Mouse (Mus musculus) heart, postnatal 36 days (tissue): ENCODE measurements around the gene Nipsnap2. TPM values are rescaled to one million over a fixed set of nuclear protein-coding genes. Genes with fewer than 3 reads are reported as not detected.
"Not testable (repeated sequence)": the region's sequence is repeated elsewhere in the genome, so short reads cannot be mapped to it uniquely, and the experiment has no call there.

Source experiments
- DNase-seq, 2 experiments: peaks; one replicate each; pipeline ENCODE4 v3.0.0; 2021 to 2022
- intact Hi-C: fragments of 180-260 bp; cut with DNase I; formaldehyde crosslinking; loops from one replicate; pipeline ENCODE4 v1.15.1; 2025
- total RNA-seq, 2 experiments: library from RNA; stranded (reverse); gene quantifications; 2 replicates each; pipeline ENCODE4 v1.2.3; 2021

The Nipsnap2 gene
- total RNA-seq, 2 experiments from 2014 or later: 766 to 842 TPM

GRCm38 (mm10) chr5:129756886-129757285, 32.0 kb downstream of the Nipsnap2 start:
- intact Hi-C loops: no loop called here
- DNase-seq: no peak

- no peak for DNase-seq
- intact Hi-C loops: no loop called here
These were observed 35.1 kb downstream of the Nipsnap2 start for GRCm38 (mm10) chr5:129759929-129760480.

- intact Hi-C loops: no loop called here
- no peak for DNase-seq
These were observed 37.1 kb downstream of the Nipsnap2 start for GRCm38 (mm10) chr5:129761865-129762540.

GRCm38 (mm10) chr5:129770443-129771355, 45.8 kb downstream of the Nipsnap2 start:
- intact Hi-C loops: no loop called here
- no peak for DNase-seq

GRCm38 (mm10) chr5:129772433-129772832, 47.6 kb downstream of the Nipsnap2 start:
- intact Hi-C loops: no loop called here
- DNase-seq: no peak

- DNase-seq, intact Hi-C loops: not testable (repeated sequence)
These were observed 48.5 kb downstream of the Nipsnap2 start for GRCm38 (mm10) chr5:129773330-129773729.

GRCm38 (mm10) chr5:129774661-129775060, 49.8 kb downstream of the Nipsnap2 start:
- intact Hi-C loops: no loop called here

GRCm38 (mm10) chr5:129778348-129778995, 53.6 kb downstream of the Nipsnap2 start:
- intact Hi-C loops: no loop called here
- DNase-seq: no peak

More at GRCm38 (mm10) chr5:129774661-129775060, 49.8 kb downstream of the Nipsnap2 start:
- DNase-seq: no peak

- intact Hi-C loops: no loop called here
- peak; percentile 80 to 81 for DNase-seq
These were observed 54.3 kb downstream of the Nipsnap2 start for GRCm38 (mm10) chr5:129778996-129779716.

GRCm38 (mm10) chr5:129780131-129780530, 55.3 kb downstream of the Nipsnap2 start:
- no peak for DNase-seq
- intact Hi-C loops: no loop called here

- no peak for DNase-seq
- intact Hi-C loops: no loop called here
These were observed 57.3 kb downstream of the Nipsnap2 start for GRCm38 (mm10) chr5:129782211-129782610.

GRCm38 (mm10) chr5:129785235-129785870, 60.5 kb downstream of the Nipsnap2 start:
- intact Hi-C loops: no loop called here
- DNase-seq: no peak

GRCm38 (mm10) chr5:129786161-129786560, 61.3 kb downstream of the Nipsnap2 start:
- intact Hi-C loops: no loop called here
- DNase-seq: no peak

GRCm38 (mm10) chr5:129786818-129787790, 62.2 kb downstream of the Nipsnap2 start, which contains the start of gene Psph:
Gene Psph, minus strand, starts transcription at chr5:129787449.
- DNase-seq: peak; percentile 93 to 97
- intact Hi-C loops: no loop called here

- intact Hi-C loops: no loop called here
- DNase-seq: no peak
These were observed 63.1 kb downstream of the Nipsnap2 start for GRCm38 (mm10) chr5:129787818-129788593.

- intact Hi-C loops, DNase-seq: not testable (repeated sequence)
These were observed 65.7 kb downstream of the Nipsnap2 start for GRCm38 (mm10) chr5:129790591-129790990.
